Mouse (Mus musculus) forebrain, embryonic 15.5 days (tissue): ENCODE data around the gene Birc2. TPM values are rescaled to one million over a fixed set of nuclear protein-coding genes. Genes with fewer than 3 reads are reported as not detected.
"Not testable (repeated sequence)": the region's sequence is repeated elsewhere in the genome, so short reads cannot be mapped to it uniquely, and the experiment has no call there.

ENCODE experiments used
- ATAC-seq: fragments of 200-750 bp; cut with Nextera tagmentation; replicated peaks from 2 replicates; pipeline ENCODE4 v1.8.0; 2017; ENCODE audit warnings: mild to moderate bottlenecking, moderate TSS enrichment, moderate library complexity
- H3K27ac ChIP-seq: fragments of 300-500 bp; sonication (generic); replicated peaks from 2 replicates; pipeline ENCODE4 v1.5.1; 2015; ENCODE audit warnings: mild to moderate bottlenecking, inconsistent platforms
- H3K27me3 ChIP-seq: fragments of 300-500 bp; sonication (generic); 2 replicates; pipeline ENCODE4 v1.6.1; 2015; ENCODE audit warnings: inconsistent platforms
- H3K36me3 ChIP-seq: fragments of 300-500 bp; sonication (generic); 2 replicates; pipeline ENCODE4 v1.6.1; 2015; ENCODE audit warnings: mild to moderate bottlenecking, inconsistent platforms
- H3K4me1 ChIP-seq: fragments of 300-500 bp; sonication (generic); 2 replicates; pipeline ENCODE4 v1.6.1; 2015; ENCODE audit warnings: inconsistent platforms
- H3K4me2 ChIP-seq: fragments of 300-500 bp; sonication (generic); replicated peaks from 2 replicates; pipeline ENCODE4 v1.6.1; 2015; ENCODE audit warnings: mild to moderate bottlenecking, inconsistent platforms
- H3K4me3 ChIP-seq: fragments of 300-500 bp; sonication (generic); 2 replicates; pipeline ENCODE4 v1.5.1; 2015; ENCODE audit warnings: mild to moderate bottlenecking, inconsistent platforms
- H3K9ac ChIP-seq: fragments of 300-500 bp; sonication (generic); replicated peaks from 2 replicates; pipeline ENCODE4 v1.6.1; 2015; ENCODE audit warnings: mild to moderate bottlenecking, inconsistent platforms
- H3K9me3 ChIP-seq: fragments of 300-500 bp; sonication (generic); 2 replicates; pipeline ENCODE4 v1.6.1; 2016; ENCODE audit warnings: inconsistent platforms
- WGBS: fragments of 180-500 bp; shearing (Covaris S2); methylation state at CpG from one replicate; pipeline ENCODE4 v1.1.7; 2015; ENCODE audit warnings: mixed read lengths; 5-methylcytosine and 5-hydroxymethylcytosine counted together
- polyA plus RNA-seq: library from polyadenylated mRNA; unstranded; fragments of >200 nt; fragmentation: Nextera tagmentation; extraction: Ambion mirVana; gene quantifications from 2 replicates; pipeline ENCODE4 v1.2.1, GENCODE M21; 2015

Gene Birc2
- polyA plus RNA-seq, 1 experiment from 2014 or later = 50.9 TPM

DNA sequence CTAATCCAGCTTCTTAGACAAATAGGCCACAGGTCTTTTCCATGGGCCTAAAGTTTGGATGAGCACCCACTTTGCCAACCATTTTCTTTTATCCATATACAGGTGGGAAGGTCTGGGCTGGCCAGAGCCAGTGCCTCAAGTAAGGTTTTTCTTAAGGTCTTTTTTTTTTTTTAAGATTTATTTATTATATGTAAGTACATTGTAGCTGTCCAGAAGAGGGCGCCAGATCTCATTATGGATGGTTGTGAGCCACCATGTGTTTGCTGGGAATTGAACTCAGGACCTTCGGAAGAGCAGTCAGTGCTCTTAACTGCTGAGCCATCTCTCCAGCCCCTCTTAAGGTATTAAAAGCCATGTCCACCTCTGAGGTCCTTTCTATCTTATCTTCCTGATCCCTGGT is 30.1 kb upstream of the Birc2 start:
- H3K9ac ChIP-seq, H3K4me3 ChIP-seq, H3K9me3 ChIP-seq, H3K36me3 ChIP-seq, H3K4me1 ChIP-seq, H3K27ac ChIP-seq, H3K4me2 ChIP-seq, ATAC-seq, H3K27me3 ChIP-seq: not testable (repeated sequence)
- whole genome bisulfite sequencing = 83% methylated on average over 2 of the region's 2 CpGs

GRCm38 (mm10) chr9:7860976-7861375 is 24.1 kb upstream of the Birc2 start:
- 90% methylated on average over 5 of the region's 5 CpGs for WGBS
- no peaks in the 10 kb centered on the region for H3K36me3 ChIP-seq
- H3K4me1 ChIP-seq = no peaks in the 10 kb centered on the region
- no peak overlapping the region for H3K27ac ChIP-seq
- ATAC-seq = no peak
- no peaks in the 10 kb centered on the region for H3K27me3 ChIP-seq
- no peaks in the 10 kb centered on the region for H3K9me3 ChIP-seq
- H3K4me2 ChIP-seq = no peak overlapping the region
- H3K4me3 ChIP-seq = no peak overlapping the region
- no peak overlapping the region for H3K9ac ChIP-seq

DNA sequence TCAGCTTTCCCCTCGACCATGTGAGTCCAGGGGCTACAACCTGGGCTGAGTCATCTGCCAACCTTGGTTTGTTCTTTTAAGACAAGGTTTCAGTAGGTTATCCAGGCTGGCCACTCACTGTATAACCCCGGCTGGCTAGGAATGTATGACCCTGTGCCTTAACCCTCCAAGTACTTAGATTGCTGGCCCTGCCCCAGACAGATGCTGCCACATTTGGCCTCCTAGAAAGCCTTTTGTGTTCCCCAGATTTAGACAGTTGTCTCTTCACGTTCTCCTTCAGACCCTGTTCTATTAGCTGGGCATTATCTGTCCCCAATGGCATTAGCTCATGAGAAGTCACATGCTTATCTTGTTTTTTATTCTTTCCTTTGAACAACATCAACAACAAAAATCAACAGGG is 19.0 kb upstream of the Birc2 start:
- Histone ChIP-seq H3K9ac (no peak overlapping the region), H3K27ac (no peak overlapping the region), H3K4me2 (no peak overlapping the region), H3K4me1 (no peaks in the 10 kb centered on the region), H3K27me3 (no peaks in the 10 kb centered on the region), H3K9me3 (no peaks in the 10 kb centered on the region), H3K36me3 (no peaks in the 10 kb centered on the region), H3K4me3 (no peak overlapping the region)
- ATAC-seq = no peak
- 66% methylated on average over 3 of the region's 3 CpGs for WGBS

DNA sequence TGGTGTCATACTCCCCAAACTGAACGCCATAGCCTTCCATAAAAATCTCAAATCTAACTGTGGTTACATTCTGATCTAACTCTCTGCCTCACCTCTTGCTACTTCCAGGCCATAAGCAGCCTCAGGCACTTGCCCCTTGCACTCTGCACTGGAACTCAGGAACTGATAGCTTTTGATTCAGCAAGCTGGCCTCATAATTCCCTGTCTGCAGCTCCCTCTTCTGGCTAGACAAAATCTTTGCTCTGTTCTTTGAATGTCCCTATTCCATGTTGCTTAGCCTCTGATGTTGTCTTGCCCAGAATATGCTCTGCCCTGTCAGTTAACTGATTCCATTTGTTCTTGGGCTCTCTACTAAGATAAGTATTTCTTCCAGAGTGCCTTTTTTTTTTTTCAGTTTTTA is 18.5 kb upstream of the Birc2 start:
- Histone ChIP-seq H3K36me3 (no peaks in the 10 kb centered on the region), H3K4me3 (no peak overlapping the region), H3K4me1 (no peaks in the 10 kb centered on the region), H3K9ac (no peak overlapping the region), H3K27me3 (no peaks in the 10 kb centered on the region), H3K4me2 (no peak overlapping the region), H3K27ac (no peak overlapping the region), H3K9me3 (no peaks in the 10 kb centered on the region)
- 54% methylated on average over 1 of the region's 1 CpGs for WGBS
- no peak for ATAC-seq

DNA sequence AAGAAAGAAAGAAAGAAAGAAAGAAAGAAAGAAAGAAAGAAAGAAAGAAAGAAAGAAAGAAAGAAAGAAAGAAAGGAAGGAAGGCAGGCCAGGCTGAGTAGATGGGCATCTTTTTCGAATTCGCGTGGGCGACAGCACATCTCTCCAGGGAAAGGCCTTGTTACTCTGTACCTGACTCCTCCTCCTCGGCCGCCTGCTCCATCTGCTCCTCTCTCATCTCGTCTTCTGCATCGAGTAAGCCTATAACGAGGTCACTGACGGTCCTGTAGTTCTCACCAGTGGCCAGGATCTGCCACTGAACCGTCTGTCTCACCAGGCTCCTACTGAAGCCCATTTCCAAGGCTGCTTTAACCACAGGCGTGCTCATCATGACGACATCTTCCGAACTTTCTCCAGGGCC is 17.3 kb upstream of the Birc2 start:
- not testable (repeated sequence) for H3K9ac ChIP-seq, H3K27ac ChIP-seq, H3K4me2 ChIP-seq, H3K27me3 ChIP-seq, H3K36me3 ChIP-seq, H3K4me1 ChIP-seq, ATAC-seq, H3K9me3 ChIP-seq, H3K4me3 ChIP-seq
- WGBS = 62% methylated on average over 14 of the region's 14 CpGs

GRCm38 (mm10) chr9:7852346-7853230 is 15.7 kb upstream of the Birc2 start:
- no peak for ATAC-seq
- no peaks in the 10 kb centered on the region for H3K9me3 ChIP-seq
- no peak overlapping the region for H3K9ac ChIP-seq
- 83% methylated on average over 4 of the region's 4 CpGs for whole genome bisulfite sequencing
- H3K4me1 ChIP-seq = no peaks in the 10 kb centered on the region
- no peak overlapping the region for H3K27ac ChIP-seq
- no peak overlapping the region for H3K4me2 ChIP-seq
- H3K4me3 ChIP-seq = no peak overlapping the region
- H3K36me3 ChIP-seq = no peaks in the 10 kb centered on the region
- no peaks in the 10 kb centered on the region for H3K27me3 ChIP-seq

DNA sequence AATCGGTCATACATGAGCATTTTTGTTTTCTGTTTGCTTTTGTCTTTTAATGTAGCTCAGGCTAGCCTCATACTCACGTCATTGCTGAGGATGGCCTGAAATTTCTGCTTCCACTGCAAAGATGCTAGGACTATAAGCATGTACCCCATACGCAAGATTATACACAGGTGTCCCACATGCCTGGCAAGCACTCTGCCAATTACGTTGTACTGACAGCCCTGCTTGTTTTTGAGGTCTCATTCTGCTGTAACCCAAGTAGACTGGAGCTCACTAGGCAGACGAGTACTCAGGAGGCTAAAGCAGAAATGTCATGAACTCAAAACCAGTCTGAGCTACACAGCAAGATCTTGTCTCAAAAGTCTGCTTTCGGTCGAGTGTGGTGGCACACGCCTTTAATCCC is 15.0 kb upstream of the Birc2 start:
- WGBS = 93% methylated on average over 8 of the region's 8 CpGs
- Histone ChIP-seq H3K4me1 (no peaks in the 10 kb centered on the region), H3K36me3 (no peaks in the 10 kb centered on the region), H3K9me3 (no peaks in the 10 kb centered on the region), H3K4me3 (no peak overlapping the region), H3K27ac (no peak overlapping the region), H3K4me2 (no peak overlapping the region), H3K27me3 (no peaks in the 10 kb centered on the region), H3K9ac (no peak overlapping the region)
- no peak for ATAC-seq

GRCm38 (mm10) chr9:7848191-7848590 is 11.3 kb upstream of the Birc2 start:
- no peak overlapping the region for H3K4me2 ChIP-seq
- H3K9ac ChIP-seq = no peak overlapping the region
- ATAC-seq = no peak
- no peaks in the 10 kb centered on the region for H3K36me3 ChIP-seq
- WGBS = 92% methylated on average over 18 of the region's 18 CpGs
- H3K4me3 ChIP-seq = no peak overlapping the region
- H3K27ac ChIP-seq = no peak overlapping the region
- no peaks in the 10 kb centered on the region for H3K9me3 ChIP-seq
- no peaks in the 10 kb centered on the region for H3K4me1 ChIP-seq
- no peaks in the 10 kb centered on the region for H3K27me3 ChIP-seq

DNA sequence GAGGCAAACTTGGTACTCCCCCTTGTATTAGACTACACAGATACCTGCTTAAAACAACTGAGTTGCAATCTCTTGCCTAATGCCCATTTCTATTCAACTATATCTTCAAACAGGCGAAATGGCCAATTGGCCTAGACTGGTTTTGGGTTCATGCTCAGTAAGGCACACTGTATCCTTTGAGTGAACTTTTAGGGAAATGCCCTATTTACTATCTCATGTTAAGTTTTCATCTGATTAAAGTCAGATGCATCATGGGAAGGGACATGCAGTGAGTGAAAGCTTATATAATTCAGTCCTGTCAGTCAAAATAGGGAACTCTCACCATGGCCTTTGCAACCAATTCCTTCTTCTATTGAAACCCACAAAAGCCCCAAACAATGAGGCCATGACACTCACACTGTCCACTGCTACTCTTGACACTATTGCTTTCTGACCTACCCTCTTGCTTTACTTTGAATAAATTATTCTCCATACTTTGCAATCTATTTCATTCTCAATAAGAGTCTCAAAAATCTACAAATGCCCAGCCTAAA is 9.9 kb upstream of the Birc2 start:
- no peak for ATAC-seq
- Histone ChIP-seq H3K36me3 (no peaks in the 10 kb centered on the region), H3K9ac (no peak overlapping the region), H3K4me3 (no peak overlapping the region), H3K4me2 (no peak overlapping the region), H3K4me1 (no peaks in the 10 kb centered on the region), H3K27ac (no peak overlapping the region), H3K27me3 (no peaks in the 10 kb centered on the region), H3K9me3 (no peaks in the 10 kb centered on the region)
- 86% methylated on average over 1 of the region's 1 CpGs for WGBS

- ATAC-seq = peak; percentile 29; the same call in 1 of the 2 replicates
- no peaks in the 10 kb centered on the region for H3K9me3 ChIP-seq
- H3K27ac ChIP-seq = no peak overlapping the region
- H3K9ac ChIP-seq = no peak overlapping the region
- 66% methylated on average over 4 of the region's 4 CpGs for WGBS
- H3K4me1 ChIP-seq = no peaks in the 10 kb centered on the region
- H3K4me3 ChIP-seq = no peak overlapping the region
- no peaks in the 10 kb centered on the region for H3K27me3 ChIP-seq
- H3K4me2 ChIP-seq = no peak overlapping the region
- H3K36me3 ChIP-seq = no peaks in the 10 kb centered on the region
These were observed 8.5 kb upstream of the Birc2 start for GRCm38 (mm10) chr9:7845216-7845895.

DNA sequence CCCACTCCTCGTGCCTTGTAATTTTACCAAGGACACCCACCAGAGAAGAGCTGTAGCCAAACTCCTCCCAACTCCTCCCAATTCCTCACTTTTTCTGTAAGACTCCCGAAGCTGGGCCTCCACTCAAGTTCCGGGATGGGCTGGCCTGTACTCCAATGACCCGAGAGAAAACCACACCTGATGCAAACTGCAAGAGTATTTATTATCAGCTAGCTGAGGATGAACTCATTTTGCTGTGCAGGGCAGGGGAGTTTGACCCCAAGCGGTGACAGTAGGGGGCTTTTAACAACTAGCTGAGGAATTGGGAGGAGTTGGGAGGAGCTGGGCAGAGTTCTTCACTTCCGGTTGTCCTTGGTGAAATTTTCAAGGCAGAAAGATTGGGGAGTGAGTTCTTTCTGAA is 4.4 kb upstream of the Birc2 start:
- Histone ChIP-seq H3K4me1 (peaks cover 6% of the 10 kb centered on the region; the same call in 1 of the 2 replicates), H3K4me2 (no peak overlapping the region), H3K36me3 (no peaks in the 10 kb centered on the region), H3K9ac (no peak overlapping the region), H3K9me3 (no peaks in the 10 kb centered on the region), H3K27me3 (no peaks in the 10 kb centered on the region), H3K27ac (no peak overlapping the region), H3K4me3 (no peak overlapping the region)
- 73% methylated on average over 6 of the region's 6 CpGs for WGBS
- ATAC-seq = no peak

- Histone ChIP-seq H3K9me3 (no peaks in the 10 kb centered on the region), H3K4me3 (peak overlapping the region; percentile 55), H3K4me2 (peak overlapping the region; percentile 52), H3K4me1 (peaks cover 27% of the 10 kb centered on the region), H3K9ac (peak overlapping the region; percentile 76), H3K27me3 (no peaks in the 10 kb centered on the region), H3K27ac (peak overlapping the region; percentile 98), H3K36me3 (peaks cover 4% of the 10 kb centered on the region; the same call in 1 of the 2 replicates)
- ATAC-seq = peak; percentile 33
- 14% methylated on average over 14 of the region's 14 CpGs for WGBS
These were observed 1.1 kb upstream of the Birc2 start for GRCm38 (mm10) chr9:7837806-7838440.
